Mouse (Mus musculus): ENCODE results near the gene Ubn1.
A peak's percentile ranks its signal among the peaks of the same experiment; 100 is the strongest.

Ubn1 gene

DNA sequence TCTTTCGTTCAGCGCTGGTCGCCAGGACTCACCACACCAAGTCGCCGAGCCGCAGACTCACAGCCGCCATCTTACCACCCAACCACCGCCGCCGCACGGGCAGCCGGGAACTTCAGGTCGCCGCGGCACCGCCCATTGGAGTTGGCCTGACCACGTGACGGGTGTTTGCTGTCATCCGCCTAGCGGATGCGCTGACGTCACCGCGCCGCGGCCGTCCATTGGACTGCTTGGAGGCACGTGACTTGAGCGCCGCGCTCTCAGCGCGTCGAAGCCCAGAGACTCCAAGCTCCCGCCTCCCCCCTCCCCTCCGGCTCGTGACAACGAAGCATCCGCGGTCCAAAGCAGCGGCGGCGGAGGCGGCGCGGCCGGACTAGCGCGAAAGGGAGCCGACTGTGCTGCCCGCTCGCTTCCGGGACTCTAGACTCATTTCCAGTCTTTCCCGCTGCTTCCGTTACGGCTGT, at the start of gene Ubn1, which contains the start of gene Glyr1:
Gene Ubn1 (plus strand): TSS at position 284 of the 461 bp plus-strand sequence.
Gene Glyr1 (minus strand): TSS at position 90 of the 461 bp plus-strand sequence.
- peak; percentile 100 for DNase-seq (ENCODE audit: low read depth)

- no peak for DNase-seq (ENCODE audit: low read depth)
Observed at GRCm38 (mm10) chr16:5000611-5001010, 49.2 kb upstream of the Ubn1 start.

DNA sequence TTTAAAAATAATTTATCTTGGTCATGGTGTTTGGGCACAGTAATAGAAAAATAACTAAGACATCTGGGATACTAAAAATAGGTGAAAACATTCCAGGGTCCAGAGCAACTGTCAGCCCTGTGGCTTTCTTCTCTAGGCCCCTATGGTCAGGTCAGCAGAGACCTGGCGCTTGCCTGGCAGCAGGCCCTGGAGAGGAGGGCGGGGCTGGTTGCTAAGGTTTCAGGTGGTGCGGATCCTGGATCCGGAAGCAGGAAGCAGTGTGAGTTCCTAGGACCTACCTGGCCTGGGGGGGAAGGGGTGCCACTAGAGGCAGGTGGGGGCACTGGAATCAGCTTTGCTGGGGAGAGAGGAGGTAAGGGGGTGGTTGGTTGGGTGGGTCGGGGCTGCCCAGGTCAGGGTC, 42.8 kb upstream of the Ubn1 start, which contains the start of gene Smim22:
Gene Smim22 (plus strand): TSS at position 222 of the 400 bp plus-strand sequence.
- DNase-seq (ENCODE audit: low read depth), result no peak

- DNase-seq (ENCODE audit: low read depth), result no peak
Observed at GRCm38 (mm10) chr16:5007492-5007891, 42.4 kb upstream of the Ubn1 start.

DNA sequence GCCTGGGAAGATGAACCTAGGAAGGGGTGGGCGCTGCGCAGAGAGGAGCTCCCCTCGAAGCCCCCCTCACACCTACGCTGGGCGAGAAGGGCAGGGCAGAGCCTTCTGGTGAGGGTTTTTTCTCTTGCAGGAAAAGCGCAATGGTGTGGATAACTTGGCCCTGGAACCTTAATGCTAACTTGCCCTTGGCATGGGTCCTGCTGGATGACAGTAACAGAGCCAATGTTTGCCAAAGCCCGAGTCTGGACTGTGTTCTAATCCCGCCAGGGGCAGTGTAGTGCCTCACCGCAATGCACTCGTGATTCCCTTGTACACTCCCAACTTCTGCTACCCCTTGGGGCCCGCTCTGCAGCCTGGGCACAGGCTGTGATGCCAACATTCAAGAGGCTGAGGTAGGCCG, 41.8 kb upstream of the Ubn1 start:
- no peak for DNase-seq (ENCODE audit: low read depth)

DNA sequence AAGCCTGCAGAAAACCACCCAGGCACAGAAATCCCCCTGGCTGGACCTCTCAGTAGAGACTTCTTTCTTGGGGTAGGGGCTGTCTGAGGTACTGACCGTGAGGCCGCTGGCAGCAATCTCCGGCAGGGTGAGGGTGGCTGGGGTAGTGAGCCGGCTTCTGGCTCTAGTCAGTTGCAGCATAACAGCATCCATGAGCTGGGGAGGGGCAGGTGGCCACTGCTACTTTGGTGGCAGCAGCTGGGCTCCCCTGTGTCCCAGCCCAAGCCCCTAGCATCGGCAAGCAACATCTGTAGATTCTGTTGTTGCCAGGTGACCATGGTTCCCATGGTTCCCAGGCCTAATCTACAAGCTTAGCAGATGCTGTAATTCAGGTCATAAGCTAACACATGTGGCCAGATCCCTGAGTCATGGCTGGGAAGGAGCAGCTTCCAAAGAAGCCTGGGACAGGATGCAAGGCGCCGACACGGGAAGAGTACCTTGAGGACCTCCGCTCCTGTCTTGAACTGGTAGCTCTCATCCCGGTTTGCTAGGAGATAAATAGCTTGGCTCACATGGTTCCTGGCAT, 39.4 kb upstream of the Ubn1 start:
- DNase-seq (ENCODE audit: low read depth), result no peak

GRCm38 (mm10) chr16:5011285-5011684, 38.6 kb upstream of the Ubn1 start:
- DNase-seq (ENCODE audit: low read depth), result no peak

DNA sequence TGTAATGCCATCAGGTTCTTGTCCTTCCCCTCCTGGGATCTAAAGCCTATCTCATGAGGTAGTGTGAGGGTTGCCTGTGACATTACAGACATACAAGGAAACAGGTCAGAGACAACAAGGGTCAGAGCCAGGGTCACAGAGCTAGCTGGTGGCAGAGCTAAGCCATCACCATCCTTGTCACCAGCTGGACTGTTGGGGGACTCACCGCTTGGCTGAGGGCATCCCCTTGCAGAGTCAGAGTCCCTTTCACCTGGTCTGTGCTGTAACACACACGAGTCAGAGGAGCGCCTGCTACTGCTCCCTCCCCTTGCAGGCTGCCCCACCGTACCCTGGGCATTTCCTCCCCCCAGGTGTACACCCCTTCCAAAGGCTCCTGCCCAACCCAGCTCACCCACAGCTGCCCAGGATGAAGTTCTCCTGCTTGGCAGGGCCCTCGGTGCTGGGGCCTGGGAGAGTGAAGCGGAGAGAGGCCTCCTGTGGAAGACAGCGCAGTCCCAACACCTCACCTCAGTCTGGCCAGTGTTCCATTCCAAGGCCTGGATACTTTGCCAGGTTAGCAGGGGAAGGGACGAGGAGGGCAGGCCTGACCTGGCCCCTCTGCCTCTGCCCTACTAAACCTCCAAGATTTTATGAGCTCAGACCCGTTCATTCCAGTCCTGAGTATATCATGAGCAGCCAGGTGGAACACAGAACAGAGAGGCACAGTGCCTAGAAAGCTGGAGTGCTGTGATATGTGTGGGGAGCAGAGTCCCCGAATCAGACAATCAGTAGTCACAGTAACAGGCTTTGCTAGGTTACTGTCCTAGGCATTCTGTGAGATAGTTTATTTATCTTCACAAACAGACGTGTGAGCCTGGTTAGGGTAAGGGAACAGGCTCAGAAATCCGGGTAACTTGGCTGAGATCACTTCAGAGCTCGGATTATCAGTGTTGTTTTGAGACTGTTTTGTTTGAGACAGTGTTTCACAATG, 37.5 kb upstream of the Ubn1 start:
- peak; percentile 7 for DNase-seq (ENCODE audit: low read depth)

DNA sequence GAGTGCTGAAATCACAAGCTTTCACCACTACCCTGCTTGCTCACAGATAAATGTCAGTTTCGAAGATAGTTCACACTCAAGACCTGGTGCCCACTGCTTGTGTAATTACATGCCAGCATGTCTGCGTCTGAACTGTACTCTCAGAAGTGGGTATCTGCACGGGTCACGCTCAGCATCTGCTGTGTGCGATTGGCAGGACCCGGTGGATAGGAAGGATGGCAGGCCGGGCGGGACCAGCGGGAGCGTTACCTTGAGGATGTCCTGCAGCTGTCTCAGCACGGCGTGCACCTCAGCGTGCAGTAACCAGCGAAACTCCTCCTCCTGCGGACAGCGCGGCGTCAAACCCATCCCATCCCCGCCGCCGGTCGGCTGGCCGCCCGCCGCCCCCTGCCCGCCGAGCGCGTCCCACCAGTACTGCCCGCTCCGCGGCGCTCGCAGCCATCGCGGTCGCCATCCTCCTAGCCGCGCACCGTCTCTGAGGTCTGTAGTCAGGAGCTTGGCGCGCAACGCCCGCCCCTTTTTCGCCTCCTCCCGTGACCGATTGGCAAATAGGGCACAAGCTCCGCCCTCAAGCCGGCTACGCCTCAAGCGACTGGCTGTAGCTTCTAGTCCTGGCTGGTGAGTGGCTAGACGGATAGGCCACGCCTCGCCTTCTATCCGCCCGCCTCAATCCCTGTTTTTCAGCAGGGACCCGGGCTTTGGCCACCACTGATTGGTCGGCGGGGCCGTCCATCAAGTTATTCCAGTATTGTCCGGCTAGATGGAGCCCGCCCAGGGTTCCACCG, 36.6 kb upstream of the Ubn1 start, which contains the start of gene Rogdi:
Gene Rogdi (minus strand): TSS at position 500 of the 785 bp plus-strand sequence.
- DNase-seq (ENCODE audit: low read depth), result peak; percentile 97

DNA sequence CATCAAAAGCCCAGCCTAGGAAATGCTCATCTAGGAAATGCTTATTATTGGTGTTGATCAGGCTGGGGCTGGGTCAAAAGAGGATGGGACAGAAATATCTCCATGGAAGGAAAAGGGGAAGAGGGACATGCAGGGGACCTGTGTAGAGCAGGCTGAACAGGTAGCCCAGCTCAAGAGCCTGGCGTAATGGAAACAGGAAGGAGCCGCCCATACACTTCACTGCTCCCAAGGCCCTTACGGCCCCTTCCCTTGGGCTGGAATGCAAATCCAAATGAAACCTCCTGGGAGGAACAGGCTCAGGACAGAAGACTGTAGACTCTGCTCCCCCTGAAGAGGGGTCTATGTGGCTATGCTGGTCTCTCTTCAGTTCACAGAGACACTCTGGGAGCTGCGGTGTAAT, 35.3 kb upstream of the Ubn1 start:
- DNase-seq (ENCODE audit: low read depth), result no peak

- DNase-seq (ENCODE audit: low read depth), result no peak
Observed at GRCm38 (mm10) chr16:5024021-5024420, 25.8 kb upstream of the Ubn1 start.

GRCm38 (mm10) chr16:5029847-5030246, 20.0 kb upstream of the Ubn1 start:
- DNase-seq (ENCODE audit: low read depth), result peak; percentile 43

GRCm38 (mm10) chr16:5035591-5035990, 14.3 kb upstream of the Ubn1 start:
- DNase-seq (ENCODE audit: low read depth), result no peak

DNA sequence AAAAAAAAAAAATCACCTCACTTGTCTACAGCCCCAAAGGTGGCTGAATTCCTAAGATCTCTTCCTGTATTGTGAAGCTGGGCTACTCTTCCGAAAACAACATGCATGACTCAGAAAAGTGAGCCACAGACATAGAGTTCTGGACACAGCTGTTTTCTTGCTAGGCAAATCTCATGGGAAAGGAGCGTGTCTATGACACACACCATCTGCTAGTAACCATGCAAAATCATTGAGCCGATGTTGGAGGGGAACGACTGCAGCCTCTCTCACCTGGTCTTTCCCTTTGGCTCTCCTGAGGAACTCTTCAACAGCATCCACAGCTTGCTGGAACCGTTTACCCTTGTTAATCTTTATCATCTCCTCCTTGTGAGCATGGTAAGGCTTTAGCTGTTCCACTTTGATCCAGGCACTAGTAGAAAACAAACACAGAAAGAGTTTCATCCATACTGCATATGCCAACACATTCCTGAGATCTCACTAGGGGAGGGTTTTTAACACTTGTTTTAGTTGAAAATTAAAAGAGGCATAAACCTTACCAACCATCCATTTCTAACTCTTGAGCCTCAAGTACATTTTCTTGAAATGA, 13.1 kb upstream of the Ubn1 start:
- no peak for DNase-seq (ENCODE audit: low read depth)

DNA sequence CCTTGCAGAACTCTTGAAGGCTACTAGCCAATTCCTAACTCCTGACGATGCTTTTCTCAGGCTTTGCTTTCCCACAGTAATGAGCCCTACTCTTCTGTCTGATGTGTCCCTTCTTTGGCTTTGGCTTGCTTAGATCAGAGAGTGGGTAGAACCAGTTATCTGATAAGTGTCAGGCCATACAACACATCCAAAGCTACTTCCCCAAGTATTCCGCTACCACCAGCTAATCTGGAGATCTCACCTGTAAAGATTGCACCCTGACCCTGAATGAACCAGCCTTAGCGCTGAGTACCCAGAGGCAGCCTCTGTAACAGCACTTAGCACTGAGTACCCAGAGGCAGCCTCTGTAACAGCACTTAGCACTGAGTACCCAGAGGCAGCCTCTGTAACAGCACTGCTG, 4.5 kb upstream of the Ubn1 start:
- no peak for DNase-seq (ENCODE audit: low read depth)

GRCm38 (mm10) chr16:5049182-5049773, 579 bp upstream of the Ubn1 start:
- DNase-seq (ENCODE audit: low read depth), result no peak

DNA sequence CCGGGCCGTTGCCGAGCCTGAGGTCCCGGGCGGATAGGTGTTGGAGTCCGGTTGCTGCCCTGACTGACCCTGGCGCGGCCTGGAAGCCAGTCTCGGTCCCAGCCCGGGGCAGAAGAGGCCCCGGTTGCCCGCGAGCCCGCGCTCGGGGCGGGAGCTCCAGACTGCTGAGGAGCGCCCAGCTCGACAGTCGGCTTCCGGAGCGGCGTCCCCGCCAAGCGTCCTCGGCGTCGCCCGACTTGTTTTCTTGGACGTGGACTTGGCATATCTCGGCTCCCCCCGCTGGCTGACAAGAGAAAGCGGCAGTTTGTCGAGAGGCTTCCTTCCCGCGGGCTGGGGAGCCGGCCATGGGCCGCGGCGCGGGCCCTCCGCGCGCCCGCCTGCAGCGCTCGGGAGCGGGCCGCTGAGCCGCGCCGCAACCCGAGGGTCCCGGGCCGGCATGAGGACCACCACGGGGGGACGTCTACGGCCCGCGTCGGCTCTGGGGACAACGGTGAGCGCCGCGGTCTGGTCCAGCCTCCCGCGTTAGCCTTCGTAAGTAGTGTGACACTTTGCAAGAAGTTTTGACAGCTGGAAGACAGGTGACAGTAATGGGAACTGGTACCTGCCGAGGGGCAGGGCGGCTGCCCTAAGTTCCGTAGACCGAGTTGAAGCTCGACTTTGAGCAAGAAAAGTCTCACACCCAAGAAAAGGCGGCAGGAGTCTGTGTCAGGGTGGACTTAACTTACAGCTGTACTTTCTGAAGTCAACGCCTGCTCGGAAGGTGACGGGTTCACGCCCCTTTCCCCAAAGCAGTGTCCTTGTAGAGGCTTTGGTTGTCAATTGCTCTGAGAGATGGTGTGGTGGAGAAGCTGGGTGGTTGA, 624 bp downstream of the Ubn1 start:
- peak; percentile 89 for DNase-seq (ENCODE audit: low read depth)

- DNase-seq (ENCODE audit: low read depth), result peak; percentile 39
Observed at GRCm38 (mm10) chr16:5058114-5058513, 8.3 kb downstream of the Ubn1 start.

DNA sequence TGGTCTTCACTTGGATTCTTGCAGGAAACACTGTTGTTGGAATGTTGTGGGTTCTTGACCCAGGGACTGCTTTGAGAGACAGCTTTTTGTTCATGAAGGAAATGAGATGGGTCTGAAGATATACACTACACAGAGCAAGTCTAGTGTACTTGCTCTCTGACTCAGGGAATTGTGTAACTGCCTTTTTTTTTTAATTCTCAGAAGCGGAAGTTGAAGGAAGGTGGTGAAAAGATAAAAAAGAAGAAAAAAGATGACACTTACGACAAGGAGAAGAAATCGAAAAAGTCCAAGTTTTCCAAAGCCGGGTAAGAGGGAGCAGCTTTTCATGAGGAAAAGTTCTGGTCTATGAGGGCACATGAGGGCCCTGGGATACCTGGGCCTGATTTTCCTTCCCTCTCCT, 13.6 kb downstream of the Ubn1 start:
- DNase-seq (ENCODE audit: low read depth), result no peak

DNA sequence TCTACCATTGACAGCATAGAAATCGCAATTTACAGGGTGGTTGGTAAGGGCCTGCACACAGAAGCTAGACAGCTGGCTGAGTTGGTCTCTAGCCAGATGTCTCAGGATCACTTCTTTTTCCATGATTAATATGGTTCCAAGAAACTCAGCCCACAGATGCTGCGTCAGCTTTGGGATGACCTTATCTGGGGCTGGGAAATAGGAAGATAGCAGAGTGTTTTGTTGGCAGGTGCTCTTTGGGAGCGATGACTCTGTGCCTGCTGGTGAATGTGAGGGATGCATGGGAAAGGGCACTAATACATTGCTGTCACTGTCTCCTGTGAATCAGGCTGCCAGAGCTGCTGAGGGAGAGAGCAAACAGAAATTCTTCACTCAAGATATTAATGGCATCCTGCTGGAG, 20.5 kb downstream of the Ubn1 start:
- no peak for DNase-seq (ENCODE audit: low read depth)
